Mouse (Mus musculus): ENCODE results near the gene Hephl1. TPM values are rescaled to one million over a fixed set of nuclear protein-coding genes. Genes with fewer than 3 reads are reported as not detected.

The Hephl1 gene
- polyA plus RNA-seq, 1 experiment: not detected

- peaks cover 3% of the 10 kb centered on the region; the same call in 1 of the 2 replicates for H3K36me3 ChIP-seq (ENCODE audit: control insufficient read depth, insufficient read depth, low read length)
- H3K27ac ChIP-seq (ENCODE audit: insufficient read depth, low read length): no peak overlapping the region
Observed at GRCm38 (mm10) chr9:15037237-15037636, 74.7 kb downstream of the Hephl1 start.

GRCm38 (mm10) chr9:15036807-15037206 is 75.1 kb downstream of the Hephl1 start:
- Histone ChIP-seq H3K27ac (ENCODE audit: insufficient read depth, low read length) (no peak overlapping the region), H3K4me3 (ENCODE audit: extremely low read depth, insufficient read depth, insufficient read length) (no peak overlapping the region), H3K36me3 (ENCODE audit: control insufficient read depth, insufficient read depth, low read length) (peaks cover 3% of the 10 kb centered on the region; the same call in 1 of the 2 replicates), H3K4me1 (ENCODE audit: control insufficient read depth, insufficient read depth, insufficient read length) (no peaks in the 10 kb centered on the region; the same call in 1 of the 2 replicates), H3K27me3 (ENCODE audit: control insufficient read depth, insufficient read depth, low read length) (no peaks in the 10 kb centered on the region)
- 59% methylated on average over 4 of the region's 4 CpGs for WGBS
- DNase-seq (ENCODE audit: low read depth in 1 of 2, low spot score in 2 of 2): no peak
- TF ChIP-seq CTCF (IDR thresholded peaks at IDR 0.05; ENCODE audit: extremely low read depth, insufficient read depth, insufficient read length, insufficient replicate concordance): no peak
- no peak for TF ChIP-seq POLR2A (IDR thresholded peaks at IDR 0.05; ENCODE audit: low read depth, low read length)

More at GRCm38 (mm10) chr9:15037237-15037636, 74.7 kb downstream of the Hephl1 start:
- H3K27me3 ChIP-seq (ENCODE audit: control insufficient read depth, insufficient read depth, low read length): no peaks in the 10 kb centered on the region
- no peak for TF ChIP-seq CTCF (IDR thresholded peaks at IDR 0.05; ENCODE audit: extremely low read depth, insufficient read depth, insufficient read length, insufficient replicate concordance)
- TF ChIP-seq POLR2A (IDR thresholded peaks at IDR 0.05; ENCODE audit: low read depth, low read length): no peak
- H3K4me3 ChIP-seq (ENCODE audit: extremely low read depth, insufficient read depth, insufficient read length): no peak overlapping the region
- no peaks in the 10 kb centered on the region; the same call in 1 of the 2 replicates for H3K4me1 ChIP-seq (ENCODE audit: control insufficient read depth, insufficient read depth, insufficient read length)
- no peak for DNase-seq (ENCODE audit: low read depth in 1 of 2, low spot score in 2 of 2)

- TF ChIP-seq POLR2A (IDR thresholded peaks at IDR 0.05; ENCODE audit: low read depth, low read length): no peak
- TF ChIP-seq CTCF (IDR thresholded peaks at IDR 0.05; ENCODE audit: extremely low read depth, insufficient read depth, insufficient read length, insufficient replicate concordance): no peak
- Histone ChIP-seq H3K27me3 (ENCODE audit: control insufficient read depth, insufficient read depth, low read length) (no peaks in the 10 kb centered on the region), H3K27ac (ENCODE audit: insufficient read depth, low read length) (no peak overlapping the region), H3K4me1 (ENCODE audit: control insufficient read depth, insufficient read depth, insufficient read length) (no peaks in the 10 kb centered on the region; the same call in 1 of the 2 replicates), H3K4me3 (ENCODE audit: extremely low read depth, insufficient read depth, insufficient read length) (no peak overlapping the region), H3K36me3 (ENCODE audit: control insufficient read depth, insufficient read depth, low read length) (peaks cover 5% of the 10 kb centered on the region; the same call in 1 of the 2 replicates)
- 98% methylated on average over 2 of the region's 2 CpGs for WGBS
- DNase-seq (ENCODE audit: low read depth in 1 of 2, low spot score in 2 of 2): no peak
Observed at GRCm38 (mm10) chr9:15036405-15036804, 75.5 kb downstream of the Hephl1 start.

- Histone ChIP-seq H3K4me3 (ENCODE audit: extremely low read depth, insufficient read depth, insufficient read length) (no peak overlapping the region), H3K36me3 (ENCODE audit: control insufficient read depth, insufficient read depth, low read length) (peaks cover 5% of the 10 kb centered on the region; the same call in 1 of the 2 replicates), H3K4me1 (ENCODE audit: control insufficient read depth, insufficient read depth, insufficient read length) (no peaks in the 10 kb centered on the region; the same call in 1 of the 2 replicates), H3K27ac (ENCODE audit: insufficient read depth, low read length) (no peak overlapping the region), H3K27me3 (ENCODE audit: control insufficient read depth, insufficient read depth, low read length) (no peaks in the 10 kb centered on the region)
- no peak for TF ChIP-seq POLR2A (IDR thresholded peaks at IDR 0.05; ENCODE audit: low read depth, low read length)
- no peak for TF ChIP-seq CTCF (IDR thresholded peaks at IDR 0.05; ENCODE audit: extremely low read depth, insufficient read depth, insufficient read length, insufficient replicate concordance)
- WGBS: 87% methylated on average over 7 of the region's 7 CpGs
- DNase-seq (ENCODE audit: low read depth in 1 of 2, low spot score in 2 of 2): no peak
Observed at GRCm38 (mm10) chr9:15035979-15036378, 75.9 kb downstream of the Hephl1 start.

GRCm38 (mm10) chr9:15034546-15035273 is 77.2 kb downstream of the Hephl1 start:
- H3K4me1 ChIP-seq (ENCODE audit: control insufficient read depth, insufficient read depth, insufficient read length): no peaks in the 10 kb centered on the region; the same call in 1 of the 2 replicates
- H3K36me3 ChIP-seq (ENCODE audit: control insufficient read depth, insufficient read depth, low read length): peaks cover 7% of the 10 kb centered on the region; the same call in 1 of the 2 replicates
- H3K4me3 ChIP-seq (ENCODE audit: extremely low read depth, insufficient read depth, insufficient read length): no peak overlapping the region
- TF ChIP-seq POLR2A (IDR thresholded peaks at IDR 0.05; ENCODE audit: low read depth, low read length): no peak
- TF ChIP-seq CTCF (IDR thresholded peaks at IDR 0.05; ENCODE audit: extremely low read depth, insufficient read depth, insufficient read length, insufficient replicate concordance): no peak
- 46% methylated on average over 7 of the region's 7 CpGs for WGBS
- H3K27ac ChIP-seq (ENCODE audit: insufficient read depth, low read length): peak overlapping the region; percentile 22
- H3K27me3 ChIP-seq (ENCODE audit: control insufficient read depth, insufficient read depth, low read length): no peaks in the 10 kb centered on the region
- peak in 1 of 2 experiments; percentile 44 for DNase-seq (ENCODE audit: low read depth in 1 of 2, low spot score in 2 of 2)

- 69% methylated on average over 5 of the region's 5 CpGs for WGBS
- DNase-seq (ENCODE audit: low read depth in 1 of 2, low spot score in 2 of 2): no peak
- no peak for TF ChIP-seq POLR2A (IDR thresholded peaks at IDR 0.05; ENCODE audit: low read depth, low read length)
- TF ChIP-seq CTCF (IDR thresholded peaks at IDR 0.05; ENCODE audit: extremely low read depth, insufficient read depth, insufficient read length, insufficient replicate concordance): peak; percentile 56; the same call in 1 of the 2 replicates
- no peak overlapping the region for H3K27ac ChIP-seq (ENCODE audit: insufficient read depth, low read length)
- no peaks in the 10 kb centered on the region; the same call in 1 of the 2 replicates for H3K4me1 ChIP-seq (ENCODE audit: control insufficient read depth, insufficient read depth, insufficient read length)
- peaks cover 7% of the 10 kb centered on the region; the same call in 1 of the 2 replicates for H3K36me3 ChIP-seq (ENCODE audit: control insufficient read depth, insufficient read depth, low read length)
- no peaks in the 10 kb centered on the region for H3K27me3 ChIP-seq (ENCODE audit: control insufficient read depth, insufficient read depth, low read length)
- no peak overlapping the region for H3K4me3 ChIP-seq (ENCODE audit: extremely low read depth, insufficient read depth, insufficient read length)
Observed at GRCm38 (mm10) chr9:15033568-15034160, 78.2 kb downstream of the Hephl1 start.
